Comparison of ENCODE assay signal across 11 mouse cellular contexts in genomic region chr6:53906051-53906462, GRCm38 (mm10).
DNase-seq lines count a peak whose midpoint lies in the region; ATAC-seq and TF ChIP-seq lines count a peak whose summit lies in the region.
"Had no signal": no experiment of that assay in that cellular context is flagged by ENCODE, and none has a peak within 500 bp of the region (broad histone marks: within the 10 kb centered on the region; RNA-seq: fewer than 3 reads in every experiment).

No protein-coding gene starts in this region.

- H3K27me3 ChIP-seq in heart, adult 2 months (ENCODE audit: control insufficient read depth, insufficient read depth, low read length), result no peaks in the 10 kb centered on the region; the same call in 1 of the 2 replicates
- H3K27me3 ChIP-seq in kidney, embryonic 15.5 days, result no peaks in the 10 kb centered on the region
- no peaks in the 10 kb centered on the region for H3K27me3 ChIP-seq in limb, embryonic 11.5 days (ENCODE audit: control insufficient read depth, insufficient read depth, low read length)
- H3K27me3 ChIP-seq: heart, embryonic 12.5 days had no signal

- no peak overlapping the region for H3K9ac ChIP-seq in heart, adult 2 months (ENCODE audit: low read depth, low read length)
- no peak overlapping the region for H3K9ac ChIP-seq in kidney, embryonic 15.5 days
- H3K9ac ChIP-seq in limb, embryonic 11.5 days (ENCODE audit: low read length), result no peak overlapping the region
- H3K9ac ChIP-seq: heart, embryonic 12.5 days had no signal

- ATAC-seq in kidney, embryonic 15.5 days (replicated peaks; ENCODE audit: low FRiP score), result no peak
- ATAC-seq in limb, embryonic 11.5 days (ENCODE audit: insufficient number of reproducible peaks, low FRiP score, low TSS enrichment, low read depth), result no peak
- ATAC-seq: inflammation-experienced regulatory T-cells, adult 6 months had no signal

- TF ChIP-seq CTCF in heart, adult 2 months (IDR thresholded peaks at IDR 0.05), result no peak

- no peak overlapping the region for H3K4me3 ChIP-seq in heart, adult 2 months
- no peak overlapping the region for H3K4me3 ChIP-seq in kidney, embryonic 15.5 days (replicated peaks)
- H3K4me3 ChIP-seq in limb, embryonic 11.5 days (ENCODE audit: low read depth, low read length), result no peak overlapping the region
- H3K4me3 ChIP-seq: heart, embryonic 12.5 days had no signal

- no peak for DNase-seq in heart, adult 2 months
- DNase-seq in heart, adult 9 months (ENCODE audit: low spot score in 2 of 2), result no peak
- DNase-seq in kidney, adult 11 months, result no peak
- DNase-seq in limb, embryonic 11.5 days (ENCODE audit: low spot score), result no peak
- peak; percentile 47 for DNase-seq in lung, postnatal 25 days (ENCODE audit: low spot score)
- no peak for DNase-seq in urinary bladder, adult 18-20 months (ENCODE audit: low spot score in 2 of 2)
- no peak for DNase-seq in ovary, postnatal 36 days (ENCODE audit: low spot score)
- DNase-seq: adrenal gland, postnatal 36 days had no signal

- H3K27ac ChIP-seq in heart, adult 2 months, result peak overlapping the region; percentile 21
- peak overlapping the region; percentile 94 for H3K27ac ChIP-seq in kidney, embryonic 15.5 days
- H3K27ac ChIP-seq in limb, embryonic 11.5 days (replicated peaks; ENCODE audit: low read depth, low read length), result 0 out of 2 replicates have a peak overlapping the region, but pooled peaks have one; percentile 3

- 28% methylated on average over 1 of the region's 1 CpGs for WGBS in heart, adult 2 months
- 42% methylated on average over 1 of the region's 1 CpGs for WGBS in kidney, embryonic 15.5 days
- 87% methylated on average over 1 of the region's 1 CpGs for WGBS in limb, embryonic 11.5 days

- TF ChIP-seq EP300 in heart, adult 2 months (IDR thresholded peaks at IDR 0.05; ENCODE audit: insufficient read depth, low read depth, low read length), result no peak

- no peak overlapping the region for H3K4me2 ChIP-seq in kidney, embryonic 15.5 days
- no peak overlapping the region for H3K4me2 ChIP-seq in limb, embryonic 11.5 days (ENCODE audit: low read depth, severe bottlenecking)
- H3K4me2 ChIP-seq: heart, embryonic 12.5 days had no signal

- H3K9me3 ChIP-seq in kidney, embryonic 15.5 days (replicated peaks), result no peaks in the 10 kb centered on the region
- no peaks in the 10 kb centered on the region for H3K9me3 ChIP-seq in limb, embryonic 11.5 days (ENCODE audit: control insufficient read depth, low read length)
- H3K9me3 ChIP-seq: heart, embryonic 12.5 days had no signal

- TF ChIP-seq POLR2A in heart, adult 2 months (IDR thresholded peaks at IDR 0.05; ENCODE audit: insufficient read depth, low read depth, low read length), result no peak

- peaks cover 14% of the 10 kb centered on the region for H3K4me1 ChIP-seq in heart, adult 2 months (ENCODE audit: control insufficient read depth, insufficient read depth, low read length)
- H3K4me1 ChIP-seq in kidney, embryonic 15.5 days, result peaks cover 64% of the 10 kb centered on the region
- H3K4me1 ChIP-seq in limb, embryonic 11.5 days (ENCODE audit: control insufficient read depth, insufficient read depth, low read length), result peaks cover 22% of the 10 kb centered on the region

- peaks cover 3% of the 10 kb centered on the region; the same call in 1 of the 2 replicates for H3K36me3 ChIP-seq in heart, adult 2 months (ENCODE audit: control insufficient read depth, insufficient read depth, low read length)
- H3K36me3 ChIP-seq in kidney, embryonic 15.5 days, result no peaks in the 10 kb centered on the region
- no peaks in the 10 kb centered on the region for H3K36me3 ChIP-seq in limb, embryonic 11.5 days (ENCODE audit: control insufficient read depth, insufficient read depth, low read length)
- H3K36me3 ChIP-seq: heart, embryonic 12.5 days had no signal

- intact Hi-C loops in heart, adult 2 months (cut with DNase I), result loop anchor here (2.0 to 5.0 kb wide), 2 partner anchors 15 to 89 kb away; no protein-coding TSS in a partner anchor

- H3K79me2 ChIP-seq in heart, adult 2 months (replicated peaks; ENCODE audit: control insufficient read depth, insufficient read depth, low read length), result no peaks in the 10 kb centered on the region

Comparison
In these comparisons a context has a peak if more than half of its experiments do, and no peak if none do; other contexts are left out.
1. H3K27ac ChIP-seq: peak in every context shown above with its lines; median percentile 94 in kidney, embryonic 15.5 days; 21 in heart, adult 2 months; 3 in limb, embryonic 11.5 days.